Mouse (Mus musculus) midbrain, postnatal 0 days (tissue): ENCODE measurements around the gene Ntm. TPM values are rescaled to one million over a fixed set of nuclear protein-coding genes. Genes with fewer than 3 reads are reported as not detected.

Experiments used
- ATAC-seq: fragments of 200-750 bp; cut with Nextera tagmentation; 2 replicates; pipeline ENCODE4 v1.8.0; 2017; ENCODE audit warnings: moderate number of reproducible peaks, mild to moderate bottlenecking, moderate TSS enrichment, moderate library complexity; ENCODE audit not compliant: low FRiP score
- DNase-seq: peaks from one replicate; pipeline ENCODE4 v3.0.0-alpha.2; 2015; ENCODE audit warnings: low spot score
- H3K27ac ChIP-seq: fragments of 300-500 bp; sonication (generic); 2 replicates; pipeline ENCODE4 v1.5.1; 2014; ENCODE audit warnings: low read depth, mild to moderate bottlenecking, low read length, mixed read lengths
- H3K27me3 ChIP-seq: fragments of 300-500 bp; sonication (generic); 2 replicates; pipeline ENCODE4 v1.6.1; 2014; ENCODE audit warnings: low read length, control low read depth, mixed read lengths; ENCODE audit not compliant: insufficient read depth
- H3K36me3 ChIP-seq: fragments of 300-500 bp; sonication (generic); 2 replicates; pipeline ENCODE4 v1.6.1; 2014; ENCODE audit warnings: low read length, control low read depth, mixed read lengths; ENCODE audit not compliant: insufficient read depth
- H3K4me1 ChIP-seq: fragments of 300-500 bp; sonication (generic); 2 replicates; pipeline ENCODE4 v1.6.1; 2014; ENCODE audit warnings: mild to moderate bottlenecking, control low read depth, antibody characterized with exemption, low read length, mixed read lengths; ENCODE audit not compliant: insufficient read depth
- H3K4me2 ChIP-seq: fragments of 300-500 bp; sonication (generic); 2 replicates; pipeline ENCODE4 v1.6.1; 2014; ENCODE audit warnings: low read depth, mild to moderate bottlenecking, low read length, mixed read lengths; ENCODE audit not compliant: poor library complexity, severe bottlenecking
- H3K4me3 ChIP-seq: fragments of 300-500 bp; sonication (generic); 2 replicates; pipeline ENCODE4 v1.5.1; 2014; ENCODE audit warnings: low read depth, mild to moderate bottlenecking, low read length, moderate library complexity
- H3K9ac ChIP-seq: fragments of 300-500 bp; sonication (generic); replicated peaks from 2 replicates; pipeline ENCODE4 v1.6.1; 2014; ENCODE audit warnings: mild to moderate bottlenecking, low read length, moderate library complexity, mixed read lengths; ENCODE audit not compliant: poor library complexity, severe bottlenecking
- H3K9me3 ChIP-seq: fragments of 300-500 bp; sonication (generic); 2 replicates; pipeline ENCODE4 v1.6.1; 2016; ENCODE audit warnings: low read length, control low read depth
- CTCF ChIP-seq: IDR thresholded peaks from 2 replicates; pipeline ENCODE4 v1.5.1; 2016; ENCODE audit warnings: antibody characterized with exemption, mild to moderate bottlenecking
- WGBS: fragments of 180-500 bp; shearing (Covaris S2); extraction: QIAGEN DNeasy Blood & Tissue Kit; methylation state at CpG from one replicate; pipeline ENCODE4 v1.1.7; 2014; 5-methylcytosine and 5-hydroxymethylcytosine counted together
- polyA plus RNA-seq: library from polyadenylated mRNA; unstranded; fragments of >200 nt; fragmentation: Nextera tagmentation; extraction: Ambion mirVana; gene quantifications from 2 replicates; pipeline ENCODE4 v1.2.1, GENCODE M21; 2015
- total RNA-seq: library from RNA; depleted of rRNA; stranded (reverse); fragments of >200 nt; gene quantifications from 2 replicates; pipeline ENCODE4 v1.2.3, GENCODE M21; 2014

The Ntm gene
- total and polyA plus RNA-seq, 2 experiments from 2014 or later, result 244 to 322 TPM

DNA sequence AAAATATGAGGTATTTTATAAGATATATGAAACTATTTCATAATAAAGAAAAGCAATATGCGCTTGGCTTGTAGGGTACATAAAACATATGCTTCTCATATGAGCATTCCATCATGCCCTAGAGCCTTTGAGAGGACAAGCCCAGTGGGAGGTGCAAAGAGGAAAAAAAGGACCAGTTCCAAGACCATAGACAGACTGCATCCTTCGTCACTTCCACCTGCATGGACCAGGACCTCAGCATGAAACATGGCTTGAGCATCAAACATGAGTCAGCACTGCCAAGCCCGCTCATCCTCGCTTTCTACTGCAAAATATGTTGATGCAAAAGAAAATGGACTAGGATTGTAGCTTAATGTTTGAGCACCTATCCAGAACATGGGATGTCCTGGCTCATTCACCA, 569.8 kb downstream of the Ntm start:
- no peak for TF ChIP-seq CTCF
- no peak for ATAC-seq

GRCm38 (mm10) chr9:29390796-29391517, 572.0 kb downstream of the Ntm start:
- Histone ChIP-seq H3K27ac (no peak overlapping the region), H3K9me3 (no peaks in the 10 kb centered on the region), H3K4me2 (no peak overlapping the region), H3K9ac (no peak overlapping the region), H3K4me3 (no peak overlapping the region), H3K36me3 (no peaks in the 10 kb centered on the region), H3K27me3 (no peaks in the 10 kb centered on the region), H3K4me1 (no peaks in the 10 kb centered on the region)
- no peak for ATAC-seq
- no peak for TF ChIP-seq CTCF
- DNase-seq, result peak; percentile 84
- 63% methylated on average over 11 of the region's 11 CpGs for WGBS

More for the DNA sequence above, 569.8 kb downstream of the Ntm start:
- H3K27ac ChIP-seq, result no peak overlapping the region
- no peaks in the 10 kb centered on the region for H3K4me1 ChIP-seq
- no peak overlapping the region for H3K4me3 ChIP-seq
- no peaks in the 10 kb centered on the region for H3K27me3 ChIP-seq
- H3K9me3 ChIP-seq, result no peaks in the 10 kb centered on the region
- no peak overlapping the region for H3K9ac ChIP-seq
- H3K4me2 ChIP-seq, result no peak overlapping the region
- DNase-seq, result no peak
- no peaks in the 10 kb centered on the region for H3K36me3 ChIP-seq
- WGBS, result 96% methylated on average over 4 of the region's 4 CpGs

- Histone ChIP-seq H3K36me3 (no peaks in the 10 kb centered on the region), H3K9me3 (no peaks in the 10 kb centered on the region), H3K4me2 (no peak overlapping the region), H3K27ac (no peak overlapping the region), H3K9ac (no peak overlapping the region), H3K27me3 (no peaks in the 10 kb centered on the region), H3K4me3 (no peak overlapping the region), H3K4me1 (no peaks in the 10 kb centered on the region)
- WGBS, result 75% methylated on average over 7 of the region's 7 CpGs
- DNase-seq, result no peak
- no peak for ATAC-seq
- TF ChIP-seq CTCF, result no peak
These were observed 573.7 kb downstream of the Ntm start for GRCm38 (mm10) chr9:29389224-29389623.

GRCm38 (mm10) chr9:29387136-29387535, 575.8 kb downstream of the Ntm start:
- TF ChIP-seq CTCF, result no peak

DNA sequence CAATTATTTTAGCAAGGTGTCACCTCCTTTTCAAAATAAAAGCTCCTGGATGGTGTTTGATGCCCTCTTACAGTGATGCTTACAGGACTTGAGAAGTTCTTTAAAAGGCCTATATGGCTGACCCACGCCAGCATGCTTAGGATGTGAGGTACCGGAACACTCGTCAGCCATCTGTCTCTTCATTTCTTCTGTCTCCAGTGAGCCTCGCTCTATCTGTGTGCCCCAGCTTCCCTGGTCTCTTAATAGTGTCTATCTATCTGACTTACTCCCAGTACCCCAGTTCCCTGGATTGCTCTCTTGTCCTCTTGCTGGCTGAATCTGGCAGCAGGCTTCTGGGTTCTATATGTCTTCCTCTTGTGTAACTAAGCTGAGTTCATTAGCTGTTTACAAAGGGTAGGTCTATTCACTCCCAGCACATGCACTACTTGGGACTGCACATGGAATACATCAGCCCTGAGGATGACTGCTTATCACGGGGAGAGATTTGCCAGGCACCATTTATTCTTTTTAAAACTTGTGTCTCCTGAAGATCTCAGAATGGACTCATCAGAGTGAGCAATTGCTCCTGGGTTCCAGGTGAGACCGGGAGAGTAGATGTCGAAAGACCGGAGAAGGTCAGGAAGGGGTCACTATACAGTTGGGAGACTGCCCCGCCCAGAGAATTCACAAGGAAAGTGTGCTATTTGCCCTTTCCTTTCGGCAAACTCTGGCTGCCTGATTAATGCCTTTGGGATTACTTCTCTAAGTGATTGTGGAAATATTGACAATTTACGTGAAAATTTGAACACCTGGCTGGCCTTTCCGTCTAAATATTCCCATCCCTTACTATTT, 585.6 kb downstream of the Ntm start:
- WGBS, result 83% methylated on average over 12 of the region's 12 CpGs
- TF ChIP-seq CTCF, result no peak
- Histone ChIP-seq H3K27me3 (no peaks in the 10 kb centered on the region), H3K27ac (no peak overlapping the region), H3K4me3 (no peak overlapping the region), H3K4me1 (no peaks in the 10 kb centered on the region), H3K4me2 (no peak overlapping the region), H3K9me3 (no peaks in the 10 kb centered on the region), H3K9ac (no peak overlapping the region), H3K36me3 (no peaks in the 10 kb centered on the region)
- DNase-seq (no peak), ATAC-seq (no peak)

More at GRCm38 (mm10) chr9:29387136-29387535, 575.8 kb downstream of the Ntm start:
- no peak for ATAC-seq
- Histone ChIP-seq H3K36me3 (no peaks in the 10 kb centered on the region), H3K9ac (no peak overlapping the region), H3K27ac (no peak overlapping the region), H3K4me1 (no peaks in the 10 kb centered on the region), H3K27me3 (no peaks in the 10 kb centered on the region), H3K9me3 (no peaks in the 10 kb centered on the region), H3K4me3 (no peak overlapping the region), H3K4me2 (no peak overlapping the region)
- WGBS, result 73% methylated on average over 4 of the region's 4 CpGs
- DNase-seq, result peak; percentile 53

DNA sequence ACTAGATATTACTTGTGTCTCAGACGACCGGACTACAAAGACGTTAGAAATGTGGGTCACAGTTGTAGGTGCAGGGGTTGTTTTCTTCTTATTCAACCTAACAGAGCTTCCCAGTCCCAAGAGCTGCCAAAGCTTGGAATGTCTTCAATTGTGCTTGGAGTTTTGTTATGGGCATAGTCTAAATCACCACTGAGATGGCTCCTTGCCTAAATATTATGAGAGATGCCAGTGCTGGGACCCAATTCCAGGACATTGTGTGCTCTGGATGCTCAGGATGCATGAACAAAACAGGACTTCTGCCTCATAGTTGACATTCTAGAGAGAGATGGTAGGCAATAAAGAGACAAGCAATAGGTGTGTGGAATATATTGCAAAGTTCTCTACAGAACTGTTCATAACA, 591.6 kb downstream of the Ntm start:
- H3K36me3 ChIP-seq, result no peaks in the 10 kb centered on the region
- ATAC-seq (no peak), DNase-seq (no peak)
- H3K27me3 ChIP-seq, result no peaks in the 10 kb centered on the region
- no peak overlapping the region for H3K9ac ChIP-seq
- H3K4me3 ChIP-seq, result no peak overlapping the region
- H3K27ac ChIP-seq, result no peak overlapping the region
- no peaks in the 10 kb centered on the region for H3K9me3 ChIP-seq
- no peak for TF ChIP-seq CTCF
- H3K4me1 ChIP-seq, result 0 out of 2 replicates have a peak, but pooled peaks cover 4% of the 10 kb centered on the region
- H3K4me2 ChIP-seq, result no peak overlapping the region
- 89% methylated on average over 3 of the region's 3 CpGs for WGBS
